Mouse (Mus musculus): ENCODE measurements around the gene Tbx6. TPM values are rescaled to one million over a fixed set of nuclear protein-coding genes. Genes with fewer than 3 reads are reported as not detected.

The Tbx6 gene
- polyA plus RNA-seq, 1 experiment from 2014 or later, result 0.49 TPM

DNA sequence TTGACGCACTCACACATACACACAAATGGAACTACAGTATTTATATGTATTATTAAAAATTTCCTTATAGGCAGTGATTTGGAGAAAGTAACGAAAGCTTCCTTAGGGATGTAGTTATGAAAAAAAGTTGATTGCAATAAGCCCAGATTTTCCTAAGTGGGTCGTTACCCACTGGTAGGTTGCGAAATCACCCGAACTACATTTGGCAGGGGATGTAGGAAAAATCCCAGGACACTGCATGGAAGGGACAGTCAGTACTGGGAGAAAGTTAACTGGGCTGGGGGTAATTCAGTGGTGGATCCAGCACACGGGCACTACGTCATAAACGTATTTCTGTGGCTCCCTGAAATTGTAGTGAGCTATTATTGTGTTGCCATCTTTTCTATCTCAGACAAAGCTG lies 35.2 kb downstream of the Tbx6 start:
- ChIA-PET POLR2A (interaction anchor here (0.6 to 1.0 kb wide), 2 partner anchors 17 to 331 kb away, joined by 4 to 5 read pairs; no protein-coding TSS in a partner anchor), CTCF (interaction anchor here (1.2 kb wide), 1 partner anchor 141 kb away, joined by 3 read pairs; no protein-coding TSS in a partner anchor)
- in situ Hi-C loops (cut with MboI; ENCODE audit: low pct_unique_long_range_greater_than_20kb), result no loop called here
- H3K27me3 ChIP-seq, result no peaks in the 10 kb centered on the region
- no peak for TF ChIP-seq CTCF (IDR thresholded peaks at IDR 0.05)
- ATAC-seq (no peak), DNase-seq (ENCODE audit: low read depth, low spot score) (no peak)

DNA sequence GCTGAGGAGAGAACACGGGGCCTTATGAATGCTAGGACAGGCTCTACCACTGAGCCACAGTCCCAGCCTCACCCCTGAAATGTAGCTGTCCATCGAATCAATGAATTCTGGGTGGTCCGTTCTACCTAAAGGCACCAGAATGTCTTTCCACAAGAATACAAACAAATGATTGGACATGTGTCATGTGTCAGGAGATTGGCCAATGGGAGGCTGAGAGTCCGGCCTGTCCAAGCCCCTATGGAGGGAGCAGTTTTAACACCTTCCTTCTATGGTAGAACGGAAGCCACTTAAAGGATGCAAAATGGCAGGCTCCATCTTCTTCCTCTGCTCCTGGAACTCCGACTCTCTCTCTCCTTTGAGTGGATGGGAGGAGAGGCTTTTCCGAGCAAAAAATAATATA lies 36.3 kb downstream of the Tbx6 start:
- ATAC-seq (no peak), DNase-seq (ENCODE audit: low read depth, low spot score) (no peak)
- CTCF ChIA-PET, result no interaction called here
- no peaks in the 10 kb centered on the region for H3K27me3 ChIP-seq
- in situ Hi-C loops (cut with MboI; ENCODE audit: low pct_unique_long_range_greater_than_20kb), result no loop called here
- no peak for TF ChIP-seq CTCF (IDR thresholded peaks at IDR 0.05)
- POLR2A ChIA-PET, result interaction anchor here (1.0 kb wide), 1 partner anchor 18 kb away, joined by 4 read pairs; no protein-coding TSS in a partner anchor

DNA sequence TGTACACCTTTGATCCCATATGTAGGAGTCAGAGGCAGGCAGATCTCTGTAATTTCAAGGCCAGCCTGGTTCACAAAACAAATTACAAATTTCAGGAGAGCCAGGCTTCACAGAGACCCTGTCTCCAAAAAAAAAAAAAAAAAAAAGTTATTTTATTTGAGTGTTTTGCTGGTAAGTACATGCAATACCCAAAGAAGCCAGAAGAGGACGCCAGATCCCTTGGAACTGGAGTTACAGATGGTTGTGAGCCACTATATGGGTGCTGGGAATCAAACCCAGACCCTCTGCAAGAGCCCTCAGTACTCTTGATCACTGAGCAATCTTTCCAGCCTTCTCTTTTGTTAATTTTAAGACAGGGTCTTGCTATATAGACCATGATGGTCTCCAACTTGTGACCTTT lies 37.5 kb downstream of the Tbx6 start:
- POLR2A ChIA-PET, result no interaction called here

DNA sequence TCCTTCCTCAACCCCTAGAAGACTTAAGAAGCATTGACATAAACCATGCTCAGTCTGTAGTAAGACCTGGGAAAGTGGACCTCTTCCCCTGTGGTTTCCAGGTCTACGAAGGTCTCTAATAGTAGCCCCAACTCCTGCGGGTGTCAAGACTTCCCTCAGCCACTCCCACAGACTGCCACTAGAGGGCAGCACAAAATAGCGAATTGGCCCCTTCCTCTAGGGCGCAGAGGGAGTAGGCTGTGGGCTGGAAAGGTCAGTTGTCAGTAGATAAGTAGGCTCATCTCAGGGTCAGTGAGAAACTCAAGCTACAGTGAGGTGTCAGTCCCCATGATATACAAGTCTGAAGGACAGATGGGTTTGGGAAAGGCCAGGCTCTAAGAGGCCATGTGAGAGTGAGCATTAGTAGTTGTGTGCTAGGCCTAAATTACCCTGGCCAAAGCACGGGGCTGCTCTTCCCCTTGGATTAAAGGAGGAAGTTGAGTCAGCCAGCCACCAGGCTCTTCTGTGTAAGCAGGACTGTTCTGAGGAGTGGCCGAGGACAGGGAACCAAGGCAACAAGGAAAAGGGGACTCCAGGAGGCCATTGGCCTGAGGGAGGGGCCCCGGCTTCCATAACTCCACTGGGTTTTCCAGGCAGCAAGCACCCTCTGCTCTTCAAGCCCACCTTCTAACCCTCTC lies 40.7 kb downstream of the Tbx6 start:
- peak; percentile 96 for TF ChIP-seq CTCF (IDR thresholded peaks at IDR 0.05)
- ATAC-seq, result no peak
- in situ Hi-C loops (cut with MboI; ENCODE audit: low pct_unique_long_range_greater_than_20kb), result no loop called here
- ChIA-PET CTCF (interaction anchor here (0.8 to 2.4 kb wide), 8 partner anchors 9 to 289 kb away, joined by 3 to 6 read pairs (median 4); partner anchors contain the start of gene 4930451I11Rik), POLR2A (no interaction called here)
- no peak for DNase-seq (ENCODE audit: low read depth, low spot score)
- H3K27me3 ChIP-seq, result no peaks in the 10 kb centered on the region

More for the DNA sequence above, 37.5 kb downstream of the Tbx6 start:
- no peak for TF ChIP-seq CTCF (IDR thresholded peaks at IDR 0.05)
- no peak for DNase-seq (ENCODE audit: low read depth, low spot score)
- no peaks in the 10 kb centered on the region for H3K27me3 ChIP-seq
- no peak for ATAC-seq
- CTCF ChIA-PET, result no interaction called here
- in situ Hi-C loops (cut with MboI; ENCODE audit: low pct_unique_long_range_greater_than_20kb), result no loop called here

- TF ChIP-seq CTCF (IDR thresholded peaks at IDR 0.05), result no peak
- DNase-seq (ENCODE audit: low read depth, low spot score), result no peak
- no peaks in the 10 kb centered on the region for H3K27me3 ChIP-seq
- no peak for ATAC-seq
- ChIA-PET CTCF (interaction anchor here (2.4 kb wide), 1 partner anchor 13 kb away, joined by 6 read pairs; no protein-coding TSS in a partner anchor), POLR2A (no interaction called here)
- in situ Hi-C loops (cut with MboI; ENCODE audit: low pct_unique_long_range_greater_than_20kb), result no loop called here
These were observed 41.5 kb downstream of the Tbx6 start for GRCm38 (mm10) chr7:126822741-126823140.

DNA sequence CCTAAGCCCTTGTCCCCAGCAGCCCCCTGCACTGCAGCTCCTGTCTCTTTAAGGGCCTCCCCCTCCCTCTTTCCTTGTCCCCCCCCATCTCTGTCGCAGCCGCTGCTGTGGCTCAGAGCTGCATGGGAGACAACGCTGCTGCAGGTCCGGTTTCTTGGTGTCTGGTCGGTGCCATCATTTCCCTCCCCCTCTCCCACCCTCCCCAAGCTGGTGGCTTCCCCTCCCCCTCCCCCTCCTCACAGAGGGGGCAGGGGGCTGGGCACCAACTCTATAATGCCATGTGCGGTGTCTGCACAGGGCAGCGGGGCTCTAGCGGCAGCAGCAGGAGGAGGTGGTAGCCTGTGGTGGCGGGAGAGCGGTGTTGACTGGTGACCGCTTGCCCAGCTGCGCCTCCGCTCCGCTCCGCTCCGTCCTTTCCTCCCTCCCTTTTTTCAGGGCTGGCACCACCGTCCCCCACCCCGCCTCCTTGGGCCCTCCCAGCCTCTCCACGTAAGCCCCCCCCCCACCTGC lies 42.0 kb downstream of the Tbx6 start:
- DNase-seq (ENCODE audit: low read depth, low spot score), result no peak
- TF ChIP-seq CTCF (IDR thresholded peaks at IDR 0.05), result no peak
- ChIA-PET CTCF (no interaction called here), POLR2A (no interaction called here)
- in situ Hi-C loops (cut with MboI; ENCODE audit: low pct_unique_long_range_greater_than_20kb), result no loop called here
- ATAC-seq, result no peak
- no peaks in the 10 kb centered on the region for H3K27me3 ChIP-seq

- POLR2A ChIA-PET, result interaction anchor here (0.6 kb wide), 1 partner anchor 9 kb away, joined by 5 read pairs; no protein-coding TSS in a partner anchor
- ATAC-seq (no peak), DNase-seq (ENCODE audit: low read depth, low spot score) (no peak)
- CTCF ChIA-PET, result interaction anchor here (1.3 kb wide), 1 partner anchor 280 kb away, joined by 3 read pairs; no protein-coding TSS in a partner anchor
- no peaks in the 10 kb centered on the region for H3K27me3 ChIP-seq
- TF ChIP-seq CTCF (IDR thresholded peaks at IDR 0.05), result no peak
- in situ Hi-C loops (cut with MboI; ENCODE audit: low pct_unique_long_range_greater_than_20kb), result no loop called here
These were observed 42.7 kb downstream of the Tbx6 start for GRCm38 (mm10) chr7:126823940-126824339.

DNA sequence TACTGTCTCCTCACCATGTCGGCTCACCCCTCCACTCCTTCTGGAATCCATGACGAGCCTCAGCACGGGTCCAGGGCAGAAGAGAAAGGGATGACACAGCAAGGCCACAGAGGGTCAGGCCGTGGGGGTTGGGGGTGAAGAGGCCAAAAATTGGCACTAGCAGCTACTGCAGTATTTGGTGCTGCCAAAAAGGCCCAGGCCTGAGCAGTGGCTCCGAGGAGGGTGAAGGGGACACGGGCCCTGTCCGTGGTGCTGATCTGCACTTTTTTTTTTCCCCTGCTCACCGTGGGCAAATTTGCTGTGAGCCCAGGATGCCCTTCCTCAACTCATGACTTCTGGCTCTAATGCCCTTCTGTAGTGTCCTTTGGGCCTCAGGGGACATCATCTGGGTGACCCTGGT lies 44.1 kb downstream of the Tbx6 start:
- DNase-seq (ENCODE audit: low read depth, low spot score), result no peak

DNA sequence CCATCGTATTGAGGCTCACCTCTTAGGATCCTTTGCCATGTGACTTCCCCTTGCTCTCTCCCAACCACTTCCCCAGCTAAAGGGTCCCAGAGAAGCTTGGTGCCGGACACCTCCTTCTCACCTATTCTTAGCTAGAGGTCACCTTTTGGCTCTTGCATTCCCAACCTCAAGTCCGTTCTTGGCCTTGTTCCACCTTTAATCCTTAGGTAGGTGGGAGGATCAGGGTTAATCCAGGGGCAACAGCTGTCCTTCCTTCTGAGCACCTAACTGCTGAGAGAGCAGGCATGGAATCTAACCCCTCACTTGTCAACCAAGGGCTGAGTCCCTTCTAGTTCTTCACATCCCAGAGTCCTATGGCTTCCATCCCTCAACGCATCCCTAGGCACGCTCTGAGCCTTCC lies 44.7 kb downstream of the Tbx6 start:
- no peaks in the 10 kb centered on the region for H3K27me3 ChIP-seq
- in situ Hi-C loops (cut with MboI; ENCODE audit: low pct_unique_long_range_greater_than_20kb), result loop anchor here (5.0 kb wide), 1 partner anchor 286 kb away; no protein-coding TSS in a partner anchor
- ChIA-PET CTCF (no interaction called here), POLR2A (no interaction called here)
- ATAC-seq, result no peak
- DNase-seq (ENCODE audit: low read depth, low spot score), result no peak
- no peak for TF ChIP-seq CTCF (IDR thresholded peaks at IDR 0.05)

More for the DNA sequence above, 44.1 kb downstream of the Tbx6 start:
- TF ChIP-seq CTCF (IDR thresholded peaks at IDR 0.05), result no peak
- no peaks in the 10 kb centered on the region for H3K27me3 ChIP-seq
- POLR2A ChIA-PET, result no interaction called here
- no peak for ATAC-seq
- in situ Hi-C loops (cut with MboI; ENCODE audit: low pct_unique_long_range_greater_than_20kb), result loop anchor here (5.0 kb wide), 1 partner anchor 287 kb away; no protein-coding TSS in a partner anchor
- CTCF ChIA-PET, result interaction anchor here (1.3 kb wide), 1 partner anchor 279 kb away, joined by 3 read pairs; no protein-coding TSS in a partner anchor

DNA sequence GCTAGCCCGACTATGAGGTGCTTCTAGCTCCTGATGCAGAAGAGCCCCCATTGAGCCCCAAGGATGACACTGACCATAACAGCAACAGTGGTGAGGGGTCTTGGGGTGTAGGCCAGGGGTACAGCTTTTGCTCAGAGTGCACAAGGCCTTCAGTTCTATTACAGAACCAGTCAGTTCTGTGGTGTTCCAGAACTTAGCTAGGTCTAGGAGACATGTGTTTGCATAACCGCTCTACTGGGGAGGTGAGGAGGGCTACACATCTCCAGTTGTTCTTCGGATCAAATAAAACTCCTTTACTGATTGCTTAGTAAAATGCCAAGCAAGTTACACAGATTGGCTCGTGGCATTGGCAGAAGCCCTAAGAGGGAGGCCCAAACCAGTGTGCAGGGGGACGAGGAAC lies 50.3 kb downstream of the Tbx6 start, which contains the start of gene 4930451I11Rik:
Gene 4930451I11Rik (minus strand): TSS at position 101 of the 400 bp plus-strand sequence.
- H3K27me3 ChIP-seq, result no peaks in the 10 kb centered on the region
- DNase-seq (ENCODE audit: low read depth, low spot score) (no peak), ATAC-seq (no peak)
- POLR2A ChIA-PET, result interaction anchor here (0.9 kb wide), 1 partner anchor 19 kb away, joined by 3 read pairs; no protein-coding TSS in a partner anchor
- in situ Hi-C loops (cut with MboI; ENCODE audit: low pct_unique_long_range_greater_than_20kb), result loop anchor here (5.0 kb wide), 1 partner anchor 121 kb away; the partner anchor contains the start of gene Sez6l2
- no peak for TF ChIP-seq CTCF (IDR thresholded peaks at IDR 0.05)
- CTCF ChIA-PET, result interaction anchor here (0.7 to 1.2 kb wide), 4 partner anchors 10 to 337 kb away, joined by 3 to 5 read pairs (median 3); no protein-coding TSS in a partner anchor

All from Patski (cell line).